25 mouse cellular contexts compared by ENCODE assay signal in genomic region chr1:135175176-135175575, GRCm38 (mm10). TPM values are rescaled to one million over a fixed set of nuclear protein-coding genes. Genes with fewer than 3 reads are reported as not detected.
"Had no signal": no experiment of that assay in that cellular context is flagged by ENCODE, and none has a peak within 500 bp of the region (broad histone marks: within the 10 kb centered on the region; RNA-seq: fewer than 3 reads in every experiment).

No protein-coding gene starts in this region.

- H3K4me1 ChIP-seq: megakaryocyte, embryonic 14.5 days; midbrain, embryonic 10.5 days; midbrain, embryonic 13.5 days; neural tube, embryonic 13.5 days had no signal

- ATAC-seq: midbrain, embryonic 13.5 days; midbrain, embryonic 16.5 days had no signal

- H3K36me3 ChIP-seq: lung, embryonic 15.5 days; midbrain, embryonic 10.5 days; midbrain, embryonic 13.5 days; neural tube, embryonic 13.5 days had no signal

- DNase-seq: kidney, adult 11 months; layer of hippocampus, adult 9-11 months; layer of hippocampus, postnatal 36 days; lung, adult 18-20 months; lung, postnatal 10 days; lung, postnatal 36 days; retina, postnatal 1 day; right cerebral cortex, postnatal 25 days; thymus, adult 18-20 months; thymus, postnatal 4 days had no signal

- H3K27ac ChIP-seq: kidney, postnatal 0 days; layer of hippocampus, adult 2 months; left cerebral cortex, adult 2 months; liver, embryonic 14.5 days; lung, embryonic 15.5 days; midbrain, embryonic 10.5 days; midbrain, embryonic 13.5 days; neural tube, embryonic 13.5 days had no signal

- H3K9ac ChIP-seq: liver, embryonic 14.5 days; lung, embryonic 15.5 days; midbrain, embryonic 13.5 days; neural tube, embryonic 13.5 days had no signal

- H3K4me2 ChIP-seq: liver, embryonic 11.5 days; lung, embryonic 15.5 days; midbrain, embryonic 13.5 days; neural tube, embryonic 13.5 days had no signal

- H3K27me3 ChIP-seq: lung, embryonic 15.5 days; midbrain, embryonic 13.5 days; neural tube, embryonic 13.5 days had no signal

- H3K4me3 ChIP-seq: layer of hippocampus, adult 2 months; left cerebral cortex, adult 2 months; lung, embryonic 15.5 days; megakaryocyte, embryonic 14.5 days; midbrain, embryonic 10.5 days; midbrain, embryonic 13.5 days; myocyte; neural tube, embryonic 13.5 days had no signal

- H3K9me3 ChIP-seq: lung, embryonic 15.5 days; midbrain, embryonic 10.5 days; midbrain, embryonic 13.5 days; neural tube, embryonic 13.5 days had no signal

RNA-seq across cellular contexts. Expression of gene Gpr37l1, which starts 7.7 kb away (rescaled TPM):
- total RNA-seq: monocyte, adult 5-6 weeks; neutrophil, adult 5-6 weeks had no signal
- polyA plus RNA-seq: kidney, postnatal 0 days; liver, embryonic 11.5 days; midbrain, embryonic 10.5 days; testis, adult 2 months had no signal

RNA-seq across cellular contexts. Expression of gene Ptpn7, which starts 42.7 kb away (rescaled TPM):
- total RNA-seq: layer of hippocampus, adult 2 months; layer of hippocampus, postnatal 36 days had no signal
